Mouse (Mus musculus) ES-Bruce4 (cell line): ENCODE data around the gene B4galnt1.

Experiments used
- CTCF ChIP-seq: IDR thresholded peaks from one replicate; pipeline ENCODE4 v1.8.1; 2011; ENCODE audit warnings: low read depth, low read length
- POLR2A ChIP-seq: IDR thresholded peaks from one replicate; pipeline ENCODE4 v1.8.1; 2011; ENCODE audit warnings: low read length; ENCODE audit not compliant: insufficient read depth

- TF ChIP-seq CTCF (no peak), POLR2A (no peak)
These were observed 49.4 kb downstream of the B4galnt1 start for GRCm38 (mm10) chr10:127214422-127214803.
